Mouse (Mus musculus) megakaryocyte progenitor cell, adult 5-6 weeks (primary cell): ENCODE results near the gene Prol1. TPM values are rescaled to one million over a fixed set of nuclear protein-coding genes. Genes with fewer than 3 reads are reported as not detected.
A peak's percentile ranks its signal among the peaks of the same experiment; 100 is the strongest.
"Not testable (repeated sequence)": the region's sequence is repeated elsewhere in the genome, so short reads cannot be mapped to it uniquely, and the experiment has no call there.

ENCODE experiments used
- ATAC-seq: replicated peaks from 2 replicates; pipeline ENCODE4 v1.8.0; 2016; ENCODE audit warnings: mild to moderate bottlenecking, moderate TSS enrichment, inconsistent platforms; ENCODE audit not compliant: poor library complexity
- total RNA-seq, 2 experiments: library from RNA; stranded (forward) in 1 of 2; stranded (reverse) in 1 of 2; fragments of 157-497, 149-512 nt in 1 of 2; fragments of 200-1000 nt in 1 of 2; gene quantifications; 2 replicates each; pipeline versions ENCODE4 v1.2.3 to v1.2.4; 2015 to 2017

The Prol1 gene
- total RNA-seq (2015): not detected in 2 replicates
- total RNA-seq (2017): not detected in 2 replicates

GRCm38 (mm10) chr5:88317012-88317411 lies at the start of gene Prol1:
Gene Prol1 (plus strand): TSS chr5:88317312.
- no peak for ATAC-seq

- ATAC-seq: no peak
Measured at GRCm38 (mm10) chr5:88268619-88269018, 48.5 kb upstream of the Prol1 start, which contains the start of gene Gm7714. Gene Gm7714 (plus strand): TSS chr5:88268919.

- not testable (repeated sequence) for ATAC-seq
Measured at GRCm38 (mm10) chr5:88311307-88311706, 5.8 kb upstream of the Prol1 start.

GRCm38 (mm10) chr5:88348533-88348932 lies 31.4 kb downstream of the Prol1 start:
- ATAC-seq: not testable (repeated sequence)

GRCm38 (mm10) chr5:88364768-88365167 lies 47.7 kb downstream of the Prol1 start:
- peak; percentile 85 for ATAC-seq

- no peak for ATAC-seq
Measured at GRCm38 (mm10) chr5:88366886-88367285, 49.8 kb downstream of the Prol1 start.

GRCm38 (mm10) chr5:88370578-88371232 lies 53.6 kb downstream of the Prol1 start:
- peak; percentile 60 for ATAC-seq

- no peak for ATAC-seq
Measured at GRCm38 (mm10) chr5:88372563-88372962, 55.5 kb downstream of the Prol1 start.

GRCm38 (mm10) chr5:88375808-88376207 lies 58.7 kb downstream of the Prol1 start, which contains the start of gene Amtn:
Gene Amtn (plus strand): TSS chr5:88376108.
- no peak for ATAC-seq

Other genes starting within 250 kb of the Prol1 start
- not detected in 2 replicates for gene Smr2, start 230.8 kb upstream of the Prol1 start, total RNA-seq (2015)
- gene Smr2, start 230.8 kb upstream of the Prol1 start, total RNA-seq (2017): not detected in 2 replicates
- gene Gm11116, start 205.8 kb upstream of the Prol1 start, total RNA-seq (2015): not detected in 2 replicates
- not detected in 2 replicates for gene Gm11116, start 205.8 kb upstream of the Prol1 start, total RNA-seq (2017)
- gene Gm11115, start 163.2 kb upstream of the Prol1 start, total RNA-seq (2015): not detected in 2 replicates
- not detected in 2 replicates for gene Gm11115, start 163.2 kb upstream of the Prol1 start, total RNA-seq (2017)
- gene Gm7714, start 48.4 kb upstream of the Prol1 start, total RNA-seq (2015): not detected in 2 replicates
- gene Gm7714, start 48.4 kb upstream of the Prol1 start, total RNA-seq (2017): not detected in 2 replicates
- gene Amtn, start 58.8 kb downstream of the Prol1 start, total RNA-seq (2015): not detected in 2 replicates
- gene Amtn, start 58.8 kb downstream of the Prol1 start, total RNA-seq (2017): not detected in 2 replicates
- not detected in 2 replicates for gene Ambn, start 138.7 kb downstream of the Prol1 start, total RNA-seq (2015)
- not detected in 2 replicates for gene Ambn, start 138.7 kb downstream of the Prol1 start, total RNA-seq (2017)
- not detected in 2 replicates for gene Enam, start 170.7 kb downstream of the Prol1 start, total RNA-seq (2015)
- gene Enam, start 170.7 kb downstream of the Prol1 start, total RNA-seq (2017): not detected in 2 replicates
- 1.5 and 2.3 TPM in 2 replicates for gene Jchain, start 210.6 kb downstream of the Prol1 start, total RNA-seq (2015)
- gene Jchain, start 210.6 kb downstream of the Prol1 start, total RNA-seq (2017): 0.84 and 3.3 TPM in 2 replicates
- 87.9 and 92.8 TPM in 2 replicates for gene Utp3, start 237.2 kb downstream of the Prol1 start, total RNA-seq (2015)
- gene Utp3, start 237.2 kb downstream of the Prol1 start, total RNA-seq (2017): 55.1 and 71.4 TPM in 2 replicates
- gene Rufy3, start 247.7 kb downstream of the Prol1 start, total RNA-seq (2015): 6.8 and 7.1 TPM in 2 replicates
- gene Rufy3, start 247.7 kb downstream of the Prol1 start, total RNA-seq (2017): 13.0 and 18.7 TPM in 2 replicates